ENCODE assay signal across 27 mouse cellular contexts in genomic region chr7:45929688-45930087, GRCm38 (mm10). TPM values are rescaled to one million over a fixed set of nuclear protein-coding genes. Genes with fewer than 3 reads are reported as not detected.
DNase-seq lines count a peak whose midpoint lies in the region; ATAC-seq and TF ChIP-seq lines count a peak whose summit lies in the region.
"Had no signal": no experiment of that assay in that cellular context is flagged by ENCODE, and none has a peak within 500 bp of the region (broad histone marks: within the 10 kb centered on the region; RNA-seq: fewer than 3 reads in every experiment).

No protein-coding gene starts in this region.

- TF ChIP-seq POLR2A in heart, adult 2 months (IDR thresholded peaks at IDR 0.05; ENCODE audit: insufficient read depth, low read depth, low read length), result no peak

- no peaks in the 10 kb centered on the region for H3K36me3 ChIP-seq in heart, adult 2 months (ENCODE audit: control insufficient read depth, insufficient read depth, low read length)
- H3K36me3 ChIP-seq in E14TG2a.4 (ENCODE audit: insufficient read depth, low read length), result peaks cover 7% of the 10 kb centered on the region; the same call in 1 of the 2 replicates
- H3K36me3 ChIP-seq: embryonic facial prominence, embryonic 12.5 days; forebrain, embryonic 12.5 days; hindbrain, embryonic 15.5 days; limb, embryonic 13.5 days; liver, embryonic 15.5 days; midbrain, embryonic 12.5 days; neural tube, embryonic 12.5 days had no signal

- DNase-seq in heart, adult 2 months, result no peak
- DNase-seq in heart, postnatal 10 days, result no peak
- no peak for DNase-seq in left cerebral cortex, adult 2 months (ENCODE audit: extremely low spot score in 1 of 2, low spot score in 2 of 2)
- no peak for DNase-seq in left cerebral cortex, adult 18-20 months (ENCODE audit: low spot score in 2 of 2)
- DNase-seq in NIH3T3 (ENCODE audit: low read depth), result peak; percentile 32
- DNase-seq: adrenal gland, postnatal 10 days; cerebellum, adult 18-20 months; gastrocnemius, postnatal 25 days; heart, adult 18-20 months; heart, postnatal 4 days; kidney, adult 11 months; kidney, postnatal 10 days; layer of hippocampus, postnatal 36 days; lung, postnatal 14 days; right cerebral cortex, postnatal 14 days had no signal

- TF ChIP-seq EP300 in heart, adult 2 months (IDR thresholded peaks at IDR 0.05; ENCODE audit: insufficient read depth, low read depth, low read length), result no peak

- peak; percentile 55 for TF ChIP-seq CTCF in heart, adult 2 months (IDR thresholded peaks at IDR 0.05)
- TF ChIP-seq CTCF in left cerebral cortex, adult 2 months (IDR thresholded peaks at IDR 0.05), result peak; percentile 35
- peak; percentile 33; the same call in 1 of the 2 replicates for TF ChIP-seq CTCF in E14TG2a.4 (conservative IDR thresholded peaks at IDR 0.05; ENCODE audit: low read length)

- H3K79me2 ChIP-seq in heart, adult 2 months (replicated peaks; ENCODE audit: control insufficient read depth, insufficient read depth, low read length), result no peaks in the 10 kb centered on the region

- H3K4me3 ChIP-seq in heart, adult 2 months, result no peak overlapping the region
- H3K4me3 ChIP-seq in left cerebral cortex, adult 2 months, result no peak overlapping the region
- H3K4me3 ChIP-seq in E14TG2a.4 (replicated peaks; ENCODE audit: low read length), result peak overlapping the region; percentile 75
- H3K4me3 ChIP-seq: embryonic facial prominence, embryonic 12.5 days; erythroblast, embryonic 14.5 days; limb, embryonic 13.5 days; liver, embryonic 15.5 days; midbrain, embryonic 12.5 days; neural tube, embryonic 12.5 days had no signal

- H3K9me3 ChIP-seq in E14TG2a.4 (ENCODE audit: low read length), result no peaks in the 10 kb centered on the region; the same call in 1 of the 2 replicates
- H3K9me3 ChIP-seq: embryonic facial prominence, embryonic 12.5 days; forebrain, embryonic 12.5 days; hindbrain, embryonic 15.5 days; liver, embryonic 15.5 days had no signal

- no peak overlapping the region for H3K9ac ChIP-seq in heart, adult 2 months (ENCODE audit: low read depth, low read length)
- H3K9ac ChIP-seq: embryonic facial prominence, embryonic 12.5 days; hindbrain, embryonic 15.5 days; limb, embryonic 13.5 days; liver, embryonic 15.5 days; midbrain, embryonic 12.5 days; neural tube, embryonic 12.5 days had no signal

- H3K27ac ChIP-seq in heart, adult 2 months, result no peak overlapping the region
- H3K27ac ChIP-seq in left cerebral cortex, adult 2 months, result no peak overlapping the region
- H3K27ac ChIP-seq: embryonic facial prominence, embryonic 12.5 days; forebrain, embryonic 12.5 days; hindbrain, embryonic 15.5 days; limb, embryonic 13.5 days; liver, embryonic 15.5 days; midbrain, embryonic 12.5 days; neural tube, embryonic 12.5 days had no signal

- WGBS in heart, adult 2 months, result 85% methylated on average over 1 of the region's 1 CpGs

- ATAC-seq in frontal cortex, adult (ENCODE audit: low TSS enrichment), result no peak
- ATAC-seq: CD4-positive, CD25-positive, alpha-beta regulatory T cell, adult 4 months had no signal

- no peaks in the 10 kb centered on the region for H3K27me3 ChIP-seq in heart, adult 2 months (ENCODE audit: control insufficient read depth, insufficient read depth, low read length)
- no peaks in the 10 kb centered on the region for H3K27me3 ChIP-seq in E14TG2a.4 (ENCODE audit: insufficient read depth, low read length)
- H3K27me3 ChIP-seq: liver, embryonic 15.5 days; neural tube, embryonic 12.5 days had no signal

- H3K4me1 ChIP-seq in heart, adult 2 months (ENCODE audit: control insufficient read depth, insufficient read depth, low read length), result no peaks in the 10 kb centered on the region
- H3K4me1 ChIP-seq in E14TG2a.4 (replicated peaks; ENCODE audit: low read depth, low read length), result peaks cover 24% of the 10 kb centered on the region
- H3K4me1 ChIP-seq: forebrain, embryonic 12.5 days; hindbrain, embryonic 15.5 days; limb, embryonic 13.5 days; midbrain, embryonic 12.5 days; neural tube, embryonic 12.5 days had no signal

- intact Hi-C loops in heart, adult 2 months (cut with DNase I), result no loop called here
- intact Hi-C loops in heart, postnatal 10 days (cut with DNase I), result no loop called here
- intact Hi-C loops in left cerebral cortex, adult 2 months (cut with DNase I), result no loop called here

RNA-seq across cellular contexts. Expression of gene Ccdc114, which starts 5.8 kb away (rescaled TPM):
- total RNA-seq in heart, adult 2 months (2021), result 1 to 10 TPM in 1 of 2 experiments, under 1 TPM in 1; 0.94 to 1.0 TPM
- polyA plus RNA-seq in heart, adult 2 months (2012; rRNA removed), result 1.7 and 2.1 TPM in 2 replicates
- 1 to 10 TPM in 1 of 2 experiments, under 1 TPM in 1; 0.96 to 2.0 TPM for total RNA-seq in heart, postnatal 10 days (2021)
- total RNA-seq in left cerebral cortex, adult 2 months (2021), result 1 to 10 TPM; 2.3 TPM
- 1 to 10 TPM; 2.6 to 2.7 TPM for total RNA-seq in left cerebral cortex, adult 18-20 months (2021)
- polyA plus RNA-seq: erythroblast, embryonic 14.5 days had no signal

RNA-seq across cellular contexts. Expression of gene Emp3, which starts 8.5 kb away (rescaled TPM):
- total RNA-seq in heart, adult 2 months (2021), result 10 to 100 TPM; 24.2 to 29.2 TPM
- polyA plus RNA-seq in heart, adult 2 months (2012; rRNA removed), result 59.7 and 77.7 TPM in 2 replicates
- total RNA-seq in heart, postnatal 10 days (2021), result 10 to 100 TPM; 37.0 to 44.5 TPM
- total RNA-seq in left cerebral cortex, adult 2 months (2021), result 1 to 10 TPM; 3.1 to 8.7 TPM
- 1 to 10 TPM; 5.5 to 8.4 TPM for total RNA-seq in left cerebral cortex, adult 18-20 months (2021)

RNA-seq across cellular contexts. Expression of gene Tmem143, which starts 32.9 kb away (rescaled TPM):
- total RNA-seq in heart, adult 2 months (2021), result 100 to 1,000 TPM; 113 to 132 TPM
- polyA plus RNA-seq in heart, adult 2 months (2012; rRNA removed), result 205 and 206 TPM in 2 replicates
- 10 to 100 TPM; 56.8 to 58.7 TPM for total RNA-seq in heart, postnatal 10 days (2021)
- 10 to 100 TPM; 21.8 to 22.3 TPM for total RNA-seq in left cerebral cortex, adult 2 months (2021)
- 10 to 100 TPM; 20.9 to 22.0 TPM for total RNA-seq in left cerebral cortex, adult 18-20 months (2021)

RNA-seq across cellular contexts. Expression of gene Syngr4, which starts 33.2 kb away (rescaled TPM):
- not detected for total RNA-seq in heart, adult 2 months (2021)
- 0.38 and 0.53 TPM in 2 replicates for polyA plus RNA-seq in heart, adult 2 months (2012; rRNA removed)
- under 1 TPM in 1 of 2 experiments, not detected in 1; 0.37 TPM for total RNA-seq in heart, postnatal 10 days (2021)
- total RNA-seq in left cerebral cortex, adult 2 months (2021), result not detected
- total RNA-seq in left cerebral cortex, adult 18-20 months (2021), result not detected
- total RNA-seq: gastrocnemius, postnatal 25 days; heart, adult 18-20 months; layer of hippocampus, postnatal 36 days; left cerebral cortex, postnatal 25 days had no signal
- polyA plus RNA-seq: CD4-positive, CD25-positive, alpha-beta regulatory T cell, adult 4 months; hindbrain, embryonic 15.5 days had no signal

RNA-seq across cellular contexts. Expression of gene Grin2d, which starts 51.5 kb away (rescaled TPM):
- total RNA-seq in heart, adult 2 months (2021), result under 1 TPM; 0.31 to 0.43 TPM
- polyA plus RNA-seq in heart, adult 2 months (2012; rRNA removed), result 0.56 and 0.92 TPM in 2 replicates
- total RNA-seq in heart, postnatal 10 days (2021), result under 1 TPM; 0.55 to 0.77 TPM
- 10 to 100 TPM; 13.4 to 14.7 TPM for total RNA-seq in left cerebral cortex, adult 2 months (2021)
- 10 to 100 TPM; 10.7 to 10.9 TPM for total RNA-seq in left cerebral cortex, adult 18-20 months (2021)
